Mouse (Mus musculus) CH12.LX (cell line): ENCODE measurements around the gene Fgfbp3. TPM values are rescaled to one million over a fixed set of nuclear protein-coding genes. Genes with fewer than 3 reads are reported as not detected.
A peak's percentile ranks its signal among the peaks of the same experiment; 100 is the strongest.
"Not testable (repeated sequence)": the region's sequence is repeated elsewhere in the genome, so short reads cannot be mapped to it uniquely, and the experiment has no call there.

Experiments
- DNase-seq: peaks from one replicate; pipeline ENCODE4 v3.0.0-alpha.2; 2013; ENCODE audit errors: extremely low read depth
- H3K27ac ChIP-seq: 2 replicates; pipeline ENCODE4 v1.5.1; 2012; ENCODE audit warnings: low read depth, mild to moderate bottlenecking, control low read depth, moderate library complexity; ENCODE audit not compliant: insufficient read depth
- H3K27me3 ChIP-seq: replicated peaks from 2 replicates; pipeline ENCODE3; 2012; ENCODE audit warnings: inconsistent platforms
- H3K36me3 ChIP-seq, 2 experiments: replicated peaks in 1 of 2; 2 replicates each; pipeline versions ENCODE3 to v1.6.1; 2012; ENCODE audit warnings: inconsistent platforms in 1 of 2, low read length in 1 of 2, mild to moderate bottlenecking in 1 of 2, mixed read lengths in 1 of 2, moderate library complexity in 1 of 2; ENCODE audit not compliant: control insufficient read depth in 1 of 2, insufficient read depth in 1 of 2
- H3K4me1 ChIP-seq, 2 experiments: 2 replicates each; pipeline ENCODE4 v1.6.1; 2012; ENCODE audit warnings: inconsistent platforms in 1 of 2, moderate library complexity in 1 of 2; ENCODE audit not compliant: insufficient read depth in 2 of 2, control insufficient read depth in 1 of 2
- H3K4me2 ChIP-seq: 2 replicates; pipeline ENCODE4 v1.6.1; 2012; ENCODE audit warnings: low read depth, mild to moderate bottlenecking, control low read depth; ENCODE audit not compliant: poor library complexity, insufficient read depth, severe bottlenecking
- H3K4me3 ChIP-seq, 3 experiments: fragments of 150-350 bp in 1 of 3; sonication (generic) in 1 of 3; replicated peaks in 1 of 3; 2 replicates each; pipeline versions ENCODE3 to v1.5.1; 2011 to 2012; ENCODE audit warnings: low read depth in 2 of 3, low read length in 2 of 3, mild to moderate bottlenecking in 2 of 3, moderate library complexity in 2 of 3, control low read depth in 1 of 3, improper control_type of control experiment in 1 of 3, inconsistent platforms in 1 of 3, mixed read lengths in 1 of 3; ENCODE audit not compliant: poor library complexity in 1 of 3
- H3K79me2 ChIP-seq: replicated peaks from 2 replicates; pipeline ENCODE4 v1.6.1; 2012; ENCODE audit warnings: mild to moderate bottlenecking, moderate library complexity; ENCODE audit not compliant: control insufficient read depth, poor library complexity, insufficient read depth, severe bottlenecking; ENCODE audit errors: extremely low read depth
- H3K9ac ChIP-seq: 2 replicates; pipeline ENCODE4 v1.6.1; 2012; ENCODE audit warnings: low read depth, mild to moderate bottlenecking, control low read depth, moderate library complexity; ENCODE audit not compliant: insufficient read depth
- H3K9me3 ChIP-seq: replicated peaks from 2 replicates; pipeline ENCODE3; 2012; ENCODE audit warnings: low read length, inconsistent platforms, mixed read lengths
- BHLHE40 ChIP-seq: IDR thresholded peaks from 2 replicates; pipeline ENCODE4 v1.6.1; 2011; ENCODE audit warnings: mild to moderate bottlenecking, low read depth, low read length, improper control_type of control experiment
- CHD1 ChIP-seq: IDR thresholded peaks from 2 replicates; pipeline ENCODE4 v1.6.1; 2012; ENCODE audit warnings: low read depth, low read length, improper control_type of control experiment, inconsistent platforms
- CHD2 ChIP-seq: IDR thresholded peaks from 2 replicates; pipeline ENCODE4 v1.6.1; 2011; ENCODE audit warnings: low read length, improper control_type of control experiment
- E2F4 ChIP-seq: IDR thresholded peaks from 2 replicates; pipeline ENCODE4 v1.6.1; 2011; ENCODE audit warnings: low read depth, low read length, improper control_type of control experiment; ENCODE audit not compliant: insufficient replicate concordance
- ELF1 ChIP-seq: IDR thresholded peaks from 2 replicates; pipeline ENCODE4 v1.6.1; 2014; ENCODE audit warnings: low read depth, mild to moderate bottlenecking, inconsistent platforms, low read length, improper control_type of control experiment
- EP300 ChIP-seq: IDR thresholded peaks from 2 replicates; pipeline ENCODE4 v1.6.1; 2011; ENCODE audit warnings: low read length, improper control_type of control experiment
- ETS1 ChIP-seq: conservative IDR thresholded peaks from 2 replicates; pipeline ENCODE4 v1.6.1; 2012; ENCODE audit warnings: low read depth, mild to moderate bottlenecking, inconsistent platforms, low read length, improper control_type of control experiment, moderate library complexity
- GABPA ChIP-seq: IDR thresholded peaks from 2 replicates; pipeline ENCODE4 v1.6.1; 2012; ENCODE audit warnings: low read depth, low read length, improper control_type of control experiment, inconsistent platforms; ENCODE audit not compliant: insufficient replicate concordance
- HCFC1 ChIP-seq: IDR thresholded peaks from 2 replicates; pipeline ENCODE4 v1.6.1; 2012; ENCODE audit warnings: low read depth, mild to moderate bottlenecking, inconsistent platforms, low read length, improper control_type of control experiment
- IRF4 ChIP-seq: IDR thresholded peaks from 2 replicates; pipeline ENCODE4 v1.6.1; 2014; ENCODE audit warnings: low read depth, mild to moderate bottlenecking, inconsistent platforms, low read length, improper control_type of control experiment
- JUN ChIP-seq: IDR thresholded peaks from 2 replicates; pipeline ENCODE4 v1.6.1; 2011; ENCODE audit warnings: low read depth, mild to moderate bottlenecking, low read length, improper control_type of control experiment, moderate library complexity; ENCODE audit not compliant: insufficient read depth
- JUND ChIP-seq: conservative IDR thresholded peaks from 2 replicates; pipeline ENCODE4 v1.6.1; 2011; ENCODE audit warnings: low read depth, low read length, improper control_type of control experiment
- KAT2A ChIP-seq: IDR thresholded peaks from 2 replicates; pipeline ENCODE4 v1.6.1; 2012; ENCODE audit warnings: low read length, improper control_type of control experiment, inconsistent platforms; ENCODE audit not compliant: insufficient replicate concordance
- MAFK ChIP-seq: IDR thresholded peaks from 2 replicates; pipeline ENCODE4 v1.6.1; 2011; ENCODE audit warnings: low read length, improper control_type of control experiment; ENCODE audit not compliant: insufficient replicate concordance
- MAX ChIP-seq: IDR thresholded peaks from 2 replicates; pipeline ENCODE4 v1.6.1; 2011; ENCODE audit warnings: low read length, improper control_type of control experiment
- MAZ ChIP-seq: IDR thresholded peaks from 2 replicates; pipeline ENCODE4 v1.6.1; 2012; ENCODE audit warnings: low read depth, mild to moderate bottlenecking, inconsistent platforms, low read length, improper control_type of control experiment, moderate library complexity
- MEF2A ChIP-seq: IDR thresholded peaks from 2 replicates; pipeline ENCODE4 v1.6.1; 2014; ENCODE audit warnings: low read depth, mild to moderate bottlenecking, inconsistent platforms, low read length, improper control_type of control experiment, borderline replicate concordance
- MXI1 ChIP-seq: IDR thresholded peaks from 2 replicates; pipeline ENCODE4 v1.6.1; 2011; ENCODE audit warnings: mild to moderate bottlenecking, low read depth, low read length, improper control_type of control experiment
- MYC ChIP-seq: IDR thresholded peaks from 2 replicates; pipeline ENCODE4 v1.6.1; 2011; ENCODE audit warnings: low read depth, mild to moderate bottlenecking, improper control_type of control experiment, low read length
- NELFE ChIP-seq: IDR thresholded peaks from 2 replicates; pipeline ENCODE4 v1.6.1; 2011; ENCODE audit warnings: low read depth, low read length, improper control_type of control experiment
- PAX5 ChIP-seq: IDR thresholded peaks from 2 replicates; pipeline ENCODE4 v1.6.1; 2012; ENCODE audit warnings: low read length, inconsistent platforms, mixed read lengths
- POLR2A ChIP-seq: IDR thresholded peaks from 2 replicates; pipeline ENCODE4 v1.6.1; 2011; ENCODE audit warnings: low read depth, mild to moderate bottlenecking, improper control_type of control experiment, low read length
- POLR2AphosphoS2 ChIP-seq: IDR thresholded peaks from 2 replicates; pipeline ENCODE4 v1.6.1; 2011; ENCODE audit warnings: low read depth, low read length, improper control_type of control experiment
- RCOR1 ChIP-seq: conservative IDR thresholded peaks from 2 replicates; pipeline ENCODE4 v1.6.1; 2012; ENCODE audit warnings: low read depth, mild to moderate bottlenecking, inconsistent platforms, low read length, improper control_type of control experiment
- SIN3A ChIP-seq: IDR thresholded peaks from 2 replicates; pipeline ENCODE4 v1.6.1; 2012; ENCODE audit warnings: low read length, improper control_type of control experiment, inconsistent platforms
- SMC3 ChIP-seq: IDR thresholded peaks from 2 replicates; pipeline ENCODE4 v1.6.1; 2011; ENCODE audit warnings: low read depth, low read length, improper control_type of control experiment
- TBP ChIP-seq: conservative IDR thresholded peaks from 2 replicates; pipeline ENCODE4 v1.6.1; 2011; ENCODE audit warnings: low read depth, low read length, improper control_type of control experiment
- TCF12 ChIP-seq: IDR thresholded peaks from 2 replicates; pipeline ENCODE4 v1.6.1; 2014; ENCODE audit warnings: low read depth, mild to moderate bottlenecking, inconsistent platforms, low read length, improper control_type of control experiment
- USF1 ChIP-seq: IDR thresholded peaks from 2 replicates; pipeline ENCODE4 v1.6.1; 2014; ENCODE audit warnings: low read depth, mild to moderate bottlenecking, inconsistent platforms, low read length, improper control_type of control experiment
- USF2 ChIP-seq: conservative IDR thresholded peaks from 2 replicates; pipeline ENCODE4 v1.6.1; 2011; ENCODE audit warnings: low read depth, low read length, improper control_type of control experiment
- ZKSCAN1 ChIP-seq: IDR thresholded peaks from 2 replicates; pipeline ENCODE4 v1.6.1; 2012; ENCODE audit warnings: low read depth, inconsistent platforms, low read length, improper control_type of control experiment, borderline replicate concordance
- ZMIZ1 ChIP-seq: IDR thresholded peaks from 2 replicates; pipeline ENCODE4 v1.6.1; 2012; ENCODE audit warnings: low read depth, mild to moderate bottlenecking, inconsistent platforms, low read length, improper control_type of control experiment
- dilution Hi-C: fragments of 300-500 bp; cut with MboI; formaldehyde crosslinking; loops from 2 replicates; pipeline ENCODE4 v1.14.3; 2020; ENCODE audit warnings: low sequenced_read_pairs; ENCODE audit not compliant: extremely low pct_unique_long_range_greater_than_20kb, extremely low pct_ligation_motif_present
- in situ Hi-C: fragments of 300-500 bp; cut with MboI; formaldehyde crosslinking; loops from 3 replicates; pipeline ENCODE4 v1.14.3; 2019; ENCODE audit warnings: low sequenced_read_pairs, low pct_ligation_motif_present, low pct_unique_long_range_greater_than_20kb, mixed read lengths
- polyA plus RNA-seq: library from polyadenylated mRNA; unstranded; fragments of >175 nt; gene quantifications from 2 replicates; pipeline ENCODE4 v1.2.1, GENCODE M21; 2012; ENCODE audit warnings: low read depth; ENCODE audit not compliant: insufficient read length
- total RNA-seq, 2 experiments: library from RNA; depleted of rRNA; stranded (reverse); fragments of 300-350 nt in 1 of 2; fragments of >200 nt in 1 of 2; gene quantifications; 2 replicates each; pipeline ENCODE4 v1.2.3; 2012 to 2014

The Fgfbp3 gene
- 1.4 and 1.6 TPM in 2 replicates for total RNA-seq (2012; rRNA removed)
- 0.64 and 1.3 TPM in 2 replicates for total RNA-seq (2014; rRNA removed)
- 1.8 and 2.1 TPM in 2 replicates for polyA plus RNA-seq

DNA sequence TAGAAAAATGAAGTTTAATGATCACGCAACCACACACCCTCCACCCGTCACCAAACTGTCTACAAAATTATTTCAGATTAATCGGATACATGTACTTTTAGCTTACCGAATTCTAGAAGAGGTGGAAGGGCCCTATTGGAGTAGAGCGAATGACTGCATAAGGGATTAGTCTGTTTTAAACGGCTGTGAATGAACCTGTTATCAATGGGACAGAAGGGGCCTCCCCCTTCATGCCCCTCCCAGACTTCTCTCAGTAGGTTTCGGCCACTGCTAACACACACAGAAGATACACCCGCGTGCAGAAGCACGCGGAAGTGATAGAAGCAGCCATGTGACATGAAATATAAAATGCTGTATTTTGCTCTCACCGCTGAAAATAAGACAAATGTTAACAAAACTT is at the start of gene Fgfbp3:
Gene Fgfbp3 (minus strand): TSS at position 150 of the 400 bp plus-strand sequence.
- H3K27ac ChIP-seq, result no peak within 1 kb of the TSS
- TF ChIP-seq MXI1, result peak; percentile 95
- peak; percentile 87 for TF ChIP-seq TBP
- no peak for TF ChIP-seq EP300
- peak; percentile 78 for TF ChIP-seq SIN3A
- no peak for TF ChIP-seq E2F4
- TF ChIP-seq ZMIZ1, result no peak; the same call in 1 of the 2 replicates
- TF ChIP-seq HCFC1, result peak; percentile 30; the same call in 1 of the 2 replicates
- peak; percentile 99 for TF ChIP-seq MYC
- TF ChIP-seq JUN, result peak; percentile 20; the same call in 1 of the 2 replicates
- TF ChIP-seq NELFE, result peak; percentile 67
- TF ChIP-seq IRF4, result 0 out of 2 replicates have a peak, but pooled peaks have one; percentile 27
- TF ChIP-seq POLR2A, result peak; percentile 82
- TF ChIP-seq KAT2A, result no peak
- TF ChIP-seq MEF2A, result peak; percentile 51; the same call in 1 of the 2 replicates
- peak; percentile 32; the same call in 1 of the 2 replicates for TF ChIP-seq TCF12
- TF ChIP-seq USF1, result peak; percentile 59
- TF ChIP-seq POLR2AphosphoS2, result 0 out of 2 replicates have a peak, but pooled peaks have one; percentile 34
- TF ChIP-seq SMC3, result no peak
- TF ChIP-seq RCOR1, result peak; percentile 35; the same call in 1 of the 2 replicates
- peak; percentile 38; the same call in 1 of the 2 replicates for TF ChIP-seq USF2
- no peak for TF ChIP-seq JUND
- no peak for TF ChIP-seq GABPA
- no peak for TF ChIP-seq CHD1
- TF ChIP-seq BHLHE40, result peak; percentile 87
- TF ChIP-seq PAX5, result no peak
- no peak for TF ChIP-seq MAFK
- TF ChIP-seq ZKSCAN1, result no peak
- peak; percentile 96 for TF ChIP-seq MAX
- 0 out of 2 replicates have a peak, but pooled peaks have one; percentile 35 for TF ChIP-seq ETS1
- peak; percentile 62; the same call in 1 of the 2 replicates for TF ChIP-seq MAZ
- no peak for TF ChIP-seq CHD2
- TF ChIP-seq ELF1, result peak; percentile 84
- TF ChIP-seq, all 38 proteins: peak for 20
- DNase-seq, result peak; percentile 82
- H3K4me2 ChIP-seq, result peak within 1 kb of the TSS; percentile 17
- H3K9me3 ChIP-seq, result no peaks in the 10 kb centered on the region
- H3K4me1 ChIP-seq, result peaks cover 2 to 4% of the 10 kb centered on the region in 2 experiments; a peak in 3 of 4 replicates
- H3K4me3 ChIP-seq, result peak within 1 kb of the TSS; percentile 55 to 88 (median 57)
- dilution Hi-C loops (no loop called here), in situ Hi-C loops (loop anchor here (5.0 to 25.0 kb wide), 2 partner anchors 102 to 307 kb away; no protein-coding TSS in a partner anchor)
- peaks cover 7% of the 10 kb centered on the region for H3K27me3 ChIP-seq
- H3K9ac ChIP-seq, result peak within 1 kb of the TSS; percentile 83
- no peaks in the 10 kb centered on the region for H3K36me3 ChIP-seq
- no peaks in the 10 kb centered on the region for H3K79me2 ChIP-seq

DNA sequence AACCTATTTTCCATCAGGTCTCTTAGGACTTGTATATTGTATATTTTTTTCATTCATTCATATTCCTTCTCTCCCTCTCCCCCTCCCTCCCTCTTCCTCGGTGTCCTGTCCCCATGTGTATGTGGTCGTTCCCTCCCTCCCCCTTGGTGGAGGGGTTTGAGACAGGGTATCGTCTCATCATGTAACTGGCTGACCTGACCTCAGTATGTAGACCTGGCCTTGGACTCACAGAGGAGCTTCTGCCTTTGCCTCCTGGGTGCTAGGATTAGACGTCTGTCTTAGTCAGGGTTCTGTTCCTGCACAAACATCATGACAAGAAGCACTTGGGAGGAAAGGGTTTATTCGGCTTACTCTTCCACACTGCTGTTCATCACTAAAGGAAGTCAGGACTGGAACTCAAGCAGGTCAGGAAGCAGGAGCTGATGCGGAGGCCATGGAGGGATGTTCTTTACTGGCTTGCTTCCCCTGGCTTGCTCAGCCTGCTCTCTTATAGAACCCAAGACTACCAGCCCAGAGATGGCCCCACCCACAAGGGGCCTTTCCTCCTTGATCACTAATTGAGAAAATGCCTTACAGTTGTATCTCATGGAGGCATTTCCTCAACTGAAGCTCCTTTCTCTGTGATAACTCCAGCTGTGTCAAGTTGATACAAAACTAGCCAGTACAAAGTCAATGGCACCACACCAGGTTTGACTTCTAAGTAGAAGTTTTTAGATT is 43.3 kb upstream of the Fgfbp3 start:
- H3K9ac ChIP-seq, H3K4me1 ChIP-seq, DNase-seq, H3K4me3 ChIP-seq, dilution Hi-C loops, H3K27me3 ChIP-seq, H3K79me2 ChIP-seq, H3K9me3 ChIP-seq, H3K27ac ChIP-seq, H3K4me2 ChIP-seq, in situ Hi-C loops: not testable (repeated sequence)
- H3K36me3 ChIP-seq, result peaks cover 35 to 78% of the 10 kb centered on the region in 2 experiments
